In the genomic region with DNA sequence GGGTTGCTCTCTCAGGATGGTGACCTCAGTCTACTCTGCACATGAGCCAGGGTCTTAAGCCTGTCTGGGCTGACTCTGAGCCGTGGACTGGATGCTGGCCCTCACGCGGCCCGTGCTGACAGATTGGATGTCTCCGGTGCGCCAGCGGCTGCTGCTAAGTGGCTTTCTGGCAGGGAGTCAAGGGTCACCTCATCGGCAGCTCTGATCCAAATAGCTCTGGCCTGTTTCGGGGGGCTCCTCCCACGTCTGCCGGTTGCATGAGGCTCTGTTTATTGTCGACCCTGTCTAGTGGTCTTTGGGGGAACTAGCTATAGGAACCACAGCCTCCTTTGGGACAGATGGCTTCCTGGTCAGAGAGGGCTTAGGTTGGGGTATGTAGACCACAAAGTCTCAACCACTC, we compare ENCODE assay signal across 10 mouse cellular contexts. TPM values are rescaled to one million over a fixed set of nuclear protein-coding genes. Genes with fewer than 3 reads are reported as not detected.
DNase-seq lines count a peak whose midpoint lies in the region; ATAC-seq lines count a peak whose summit lies in the region.
"Had no signal": no experiment of that assay in that cellular context is flagged by ENCODE, and none has a peak within 500 bp of the region (broad histone marks: within the 10 kb centered on the region; RNA-seq: fewer than 3 reads in every experiment).

No protein-coding gene starts in this region.

- no peaks in the 10 kb centered on the region for H3K27me3 ChIP-seq in hindbrain, embryonic 10.5 days (ENCODE audit: insufficient read depth, poor library complexity, severe bottlenecking)
- no peaks in the 10 kb centered on the region for H3K27me3 ChIP-seq in hindbrain, embryonic 13.5 days
- no peaks in the 10 kb centered on the region for H3K27me3 ChIP-seq in embryonic facial prominence, embryonic 14.5 days (replicated peaks; ENCODE audit: control insufficient read depth, insufficient read depth, low read length)
- H3K27me3 ChIP-seq in liver, embryonic 12.5 days (replicated peaks) = no peaks in the 10 kb centered on the region

- ATAC-seq in hindbrain, embryonic 13.5 days (ENCODE audit: low FRiP score) = no peak
- peak; percentile 70; the same call in 1 of the 2 replicates for ATAC-seq in embryonic facial prominence, embryonic 14.5 days (ENCODE audit: low read depth)
- ATAC-seq in liver, embryonic 12.5 days = no peak

- H3K9ac ChIP-seq in hindbrain, embryonic 13.5 days = no peak overlapping the region
- H3K9ac ChIP-seq in embryonic facial prominence, embryonic 14.5 days (ENCODE audit: low read depth, low read length) = no peak overlapping the region
- H3K9ac ChIP-seq in liver, embryonic 12.5 days = no peak overlapping the region

- peak; percentile 48 for DNase-seq in hindbrain, embryonic 10.5 days (ENCODE audit: low spot score)
- peak; percentile 83 for DNase-seq in embryonic facial prominence, embryonic 14.5 days (ENCODE audit: low spot score)
- DNase-seq in heart, postnatal 10 days = peak; percentile 88 to 89
- peak; percentile 53 for DNase-seq in mesoderm, embryonic 11.5 days (ENCODE audit: low read depth, low spot score)
- DNase-seq in right cerebral cortex, adult 18-20 months = no peak
- no peak for DNase-seq in right cerebral cortex, postnatal 25 days
- DNase-seq: adrenal gland, postnatal 25 days had no signal

- H3K27ac ChIP-seq in hindbrain, embryonic 10.5 days = peak overlapping the region; percentile 18; the same call in 1 of the 2 replicates
- no peak overlapping the region for H3K27ac ChIP-seq in hindbrain, embryonic 13.5 days
- no peak overlapping the region for H3K27ac ChIP-seq in embryonic facial prominence, embryonic 14.5 days (replicated peaks; ENCODE audit: low read depth, low read length)
- H3K27ac ChIP-seq in liver, embryonic 12.5 days = no peak overlapping the region

- 0 out of 2 replicates have a peak, but pooled peaks cover 10% of the 10 kb centered on the region for H3K4me1 ChIP-seq in hindbrain, embryonic 10.5 days (replicated peaks)
- peaks cover 6% of the 10 kb centered on the region for H3K4me1 ChIP-seq in hindbrain, embryonic 13.5 days (replicated peaks)
- H3K4me1 ChIP-seq in embryonic facial prominence, embryonic 14.5 days (ENCODE audit: control insufficient read depth, insufficient read depth, low read length) = peaks cover 8% of the 10 kb centered on the region
- peaks cover 3% of the 10 kb centered on the region; the same call in 1 of the 2 replicates for H3K4me1 ChIP-seq in liver, embryonic 12.5 days

- no peak overlapping the region for H3K4me2 ChIP-seq in hindbrain, embryonic 13.5 days
- H3K4me2 ChIP-seq in embryonic facial prominence, embryonic 14.5 days (ENCODE audit: low read depth, low read length) = no peak overlapping the region
- H3K4me2 ChIP-seq in liver, embryonic 12.5 days = no peak overlapping the region

- H3K36me3 ChIP-seq in hindbrain, embryonic 10.5 days = no peaks in the 10 kb centered on the region
- H3K36me3 ChIP-seq in hindbrain, embryonic 13.5 days = no peaks in the 10 kb centered on the region
- no peaks in the 10 kb centered on the region for H3K36me3 ChIP-seq in embryonic facial prominence, embryonic 14.5 days (ENCODE audit: control insufficient read depth, insufficient read depth, low read length)
- H3K36me3 ChIP-seq in liver, embryonic 12.5 days = no peaks in the 10 kb centered on the region

- H3K9me3 ChIP-seq in hindbrain, embryonic 10.5 days = peaks cover 12% of the 10 kb centered on the region
- peaks cover 6% of the 10 kb centered on the region; the same call in 1 of the 2 replicates for H3K9me3 ChIP-seq in hindbrain, embryonic 13.5 days
- H3K9me3 ChIP-seq in embryonic facial prominence, embryonic 14.5 days (ENCODE audit: control insufficient read depth, low read length) = peaks cover 10% of the 10 kb centered on the region; the same call in 1 of the 2 replicates
- H3K9me3 ChIP-seq in liver, embryonic 12.5 days (replicated peaks) = peaks cover 11% of the 10 kb centered on the region; the same call in 1 of the 2 replicates

- intact Hi-C loops in heart, postnatal 10 days (cut with DNase I) = loop anchor here (5.0 kb wide), 1 partner anchor 79 kb away; no protein-coding TSS in a partner anchor

- no peak overlapping the region for H3K4me3 ChIP-seq in hindbrain, embryonic 10.5 days
- H3K4me3 ChIP-seq in hindbrain, embryonic 13.5 days = no peak overlapping the region
- H3K4me3 ChIP-seq in embryonic facial prominence, embryonic 14.5 days (ENCODE audit: low read depth, low read length) = no peak overlapping the region
- H3K4me3 ChIP-seq in liver, embryonic 12.5 days = no peak overlapping the region

- 71% methylated on average over 12 of the region's 12 CpGs for WGBS in hindbrain, embryonic 10.5 days
- 67% methylated on average over 12 of the region's 12 CpGs for WGBS in hindbrain, embryonic 13.5 days
- 49% methylated on average over 11 of the region's 12 CpGs for WGBS in embryonic facial prominence, embryonic 14.5 days
- WGBS in liver, embryonic 12.5 days (ENCODE audit: insufficient replicate concordance) = 46% methylated on average over 12 of the region's 12 CpGs

RNA-seq across cellular contexts. Expression of a gene that starts 41.1 kb away (rescaled TPM):
- 1.2 and 2.3 TPM in 2 replicates for polyA plus RNA-seq in hindbrain, embryonic 10.5 days (2016; fragmentation: Nextera tagmentation; extraction: Ambion mirVana)
- 5.7 and 7.8 TPM in 2 replicates for polyA plus RNA-seq in hindbrain, embryonic 13.5 days (2015; fragmentation: Nextera tagmentation; extraction: Ambion mirVana)
- 152 and 188 TPM in 2 replicates for polyA plus RNA-seq in embryonic facial prominence, embryonic 14.5 days (2014; fragmentation: Nextera tagmentation; extraction: Ambion mirVana)
- total RNA-seq in heart, postnatal 10 days (2021) = 100 to 1,000 TPM; 610 to 981 TPM
- 2.6 and 4.7 TPM in 2 replicates for polyA plus RNA-seq in liver, embryonic 12.5 days (2016; fragmentation: Nextera tagmentation; extraction: Ambion mirVana)
- total RNA-seq: megakaryocyte-erythroid progenitor cell, adult 5-6 weeks had no signal

Comparison
In these comparisons a context has a peak if more than half of its experiments do, and no peak if none do; other contexts are left out.
1. DNase-seq: peak in hindbrain, embryonic 10.5 days (single experiment), embryonic facial prominence, embryonic 14.5 days (single experiment), heart, postnatal 10 days (2 of 2) and mesoderm, embryonic 11.5 days (single experiment); none in right cerebral cortex, adult 18-20 months (single experiment) and right cerebral cortex, postnatal 25 days (single experiment).
2. RNA of a gene that starts 41.1 kb away (polyA plus RNA-seq): 152 to 188 TPM in embryonic facial prominence, embryonic 14.5 days; 5.7 to 7.8 TPM in hindbrain, embryonic 13.5 days, 2.6 to 4.7 TPM in liver, embryonic 12.5 days and 1.2 to 2.3 TPM in hindbrain, embryonic 10.5 days; every median in the first group is over 10 times any median in the second.